Mouse (Mus musculus) cerebellum, adult 18-20 months (tissue): ENCODE results near the gene Cst10.

Experiments
- DNase-seq, 2 experiments: peaks; one replicate each; pipeline ENCODE4 v3.0.0; 2021

Gene Cst10

GRCm38 (mm10) chr2:149404757-149405156 is at the start of gene Cst10:
Cst10 (plus strand) TSS chr2:149405057.
- no peak for DNase-seq

GRCm38 (mm10) chr2:149392951-149393350 is 11.9 kb upstream of the Cst10 start:
- DNase-seq: no peak

GRCm38 (mm10) chr2:149422564-149422963 is 17.7 kb downstream of the Cst10 start:
- peak; percentile 24 to 42 for DNase-seq
